Mouse (Mus musculus) lung, postnatal 0 days (tissue): Measurements from ENCODE around the gene Rnf186.

Experiments
- CTCF ChIP-seq: IDR thresholded peaks from 2 replicates; pipeline ENCODE4 v1.5.1; 2016; ENCODE audit warnings: antibody characterized with exemption, mild to moderate bottlenecking
- EP300 ChIP-seq: IDR thresholded peaks from 2 replicates; pipeline ENCODE4 v1.6.1; 2016; ENCODE audit warnings: antibody characterized with exemption, mild to moderate bottlenecking, control low read depth

DNA sequence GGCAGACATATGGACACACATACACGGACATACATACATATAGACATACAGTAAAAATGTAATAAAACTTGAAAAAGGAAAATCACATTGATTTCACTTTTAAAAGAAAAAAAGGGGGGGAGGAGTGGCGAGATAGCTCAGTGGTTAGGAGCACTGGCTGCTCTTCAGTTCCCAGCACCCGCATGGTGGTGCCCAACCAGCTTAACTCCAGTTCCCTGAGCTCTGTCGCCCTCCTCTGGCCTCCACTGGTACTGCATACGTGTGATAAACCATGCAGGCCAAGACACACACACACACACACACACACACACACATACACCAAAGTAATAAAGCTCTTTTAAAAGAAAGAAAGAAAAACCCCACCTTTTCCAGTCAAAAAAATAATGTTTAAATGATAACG, 47.9 kb downstream of the Rnf186 start:
- TF ChIP-seq CTCF (peak; percentile 51), EP300 (no peak)
